Mouse (Mus musculus) CD4-positive, CD25-positive, alpha-beta regulatory T cell, adult 2 months (primary cell): ENCODE results near the gene Cldn10.
A peak's percentile ranks its signal among the peaks of the same experiment; 100 is the strongest.
"Not testable (repeated sequence)": the region's sequence is repeated elsewhere in the genome, so short reads cannot be mapped to it uniquely, and the experiment has no call there.

ENCODE experiments used
- DNase-seq: peaks from one replicate; pipeline ENCODE4 v3.0.0-alpha.2; 2012; ENCODE audit warnings: low read depth, low spot score

Cldn10 gene

GRCm38 (mm10) chr14:118782241-118782640, 5.5 kb upstream of the Cldn10 start:
- DNase-seq: peak; percentile 14

- no peak for DNase-seq
Observed at GRCm38 (mm10) chr14:118783326-118783935, 4.3 kb upstream of the Cldn10 start.

- DNase-seq: no peak
Observed at GRCm38 (mm10) chr14:118790217-118790616, 2.5 kb downstream of the Cldn10 start.

GRCm38 (mm10) chr14:118792957-118793356, 5.2 kb downstream of the Cldn10 start:
- DNase-seq: no peak

GRCm38 (mm10) chr14:118793416-118793815, 5.7 kb downstream of the Cldn10 start:
- DNase-seq: no peak

- no peak for DNase-seq
Observed at GRCm38 (mm10) chr14:118794196-118794595, 6.5 kb downstream of the Cldn10 start.

GRCm38 (mm10) chr14:118794893-118795292, 7.2 kb downstream of the Cldn10 start:
- DNase-seq: no peak

GRCm38 (mm10) chr14:118795915-118796693, 8.4 kb downstream of the Cldn10 start:
- peak; percentile 25 for DNase-seq

- no peak for DNase-seq
Observed at GRCm38 (mm10) chr14:118796694-118797058, 9.0 kb downstream of the Cldn10 start.

GRCm38 (mm10) chr14:118797270-118797669, 9.6 kb downstream of the Cldn10 start:
- no peak for DNase-seq

- DNase-seq: no peak
Observed at GRCm38 (mm10) chr14:118799918-118800317, 12.2 kb downstream of the Cldn10 start.

- DNase-seq: no peak
Observed at GRCm38 (mm10) chr14:118803936-118804335, 16.2 kb downstream of the Cldn10 start.

GRCm38 (mm10) chr14:118804351-118804750, 16.6 kb downstream of the Cldn10 start:
- DNase-seq: no peak

- no peak for DNase-seq
Observed at GRCm38 (mm10) chr14:118807653-118808052, 19.9 kb downstream of the Cldn10 start.

- DNase-seq: not testable (repeated sequence)
Observed at GRCm38 (mm10) chr14:118808183-118808582, 20.5 kb downstream of the Cldn10 start.

GRCm38 (mm10) chr14:118809686-118810085, 22.0 kb downstream of the Cldn10 start:
- DNase-seq: no peak

- not testable (repeated sequence) for DNase-seq
Observed at GRCm38 (mm10) chr14:118811256-118811655, 23.5 kb downstream of the Cldn10 start.

GRCm38 (mm10) chr14:118813111-118813510, 25.4 kb downstream of the Cldn10 start:
- DNase-seq: no peak

- DNase-seq: peak; percentile 79
Observed at GRCm38 (mm10) chr14:118816503-118816902, 28.8 kb downstream of the Cldn10 start.

- peak; percentile 87 for DNase-seq
Observed at GRCm38 (mm10) chr14:118820111-118820510, 32.4 kb downstream of the Cldn10 start.

GRCm38 (mm10) chr14:118822816-118823215, 35.1 kb downstream of the Cldn10 start:
- DNase-seq: no peak

- DNase-seq: peak; percentile 65
Observed at GRCm38 (mm10) chr14:118823313-118823712, 35.6 kb downstream of the Cldn10 start.

GRCm38 (mm10) chr14:118826346-118826745, 38.6 kb downstream of the Cldn10 start:
- DNase-seq: no peak
